Mouse (Mus musculus) hindbrain, embryonic 14.5 days (tissue): Measurements from ENCODE around the gene Masp2. TPM values are rescaled to one million over a fixed set of nuclear protein-coding genes. Genes with fewer than 3 reads are reported as not detected.

Source experiments
- ATAC-seq: fragments of 200-750 bp; cut with Nextera tagmentation; 2 replicates; pipeline ENCODE4 v1.8.0; 2017; ENCODE audit warnings: moderate number of reproducible peaks, mild to moderate bottlenecking, moderate TSS enrichment, moderate library complexity; ENCODE audit not compliant: low FRiP score
- DNase-seq: peaks from one replicate; pipeline ENCODE4 v3.0.0-alpha.2; 2015; ENCODE audit warnings: low spot score
- H3K27ac ChIP-seq: fragments of 300-500 bp; sonication (generic); 2 replicates; pipeline ENCODE4 v1.5.1; 2014; ENCODE audit warnings: mild to moderate bottlenecking, moderate library complexity
- H3K27me3 ChIP-seq: fragments of 300-500 bp; sonication (generic); 2 replicates; pipeline ENCODE4 v1.6.1; 2014; ENCODE audit warnings: mild to moderate bottlenecking, low read length, mixed read lengths; ENCODE audit not compliant: control insufficient read depth, insufficient read depth
- H3K36me3 ChIP-seq: fragments of 300-500 bp; sonication (generic); replicated peaks from 2 replicates; pipeline ENCODE4 v1.6.1; 2014; ENCODE audit not compliant: control insufficient read depth, insufficient read depth
- H3K4me1 ChIP-seq: fragments of 300-500 bp; sonication (generic); replicated peaks from 2 replicates; pipeline ENCODE4 v1.6.1; 2014; ENCODE audit warnings: antibody characterized with exemption, low read length, mixed read lengths; ENCODE audit not compliant: control insufficient read depth, insufficient read depth
- H3K4me2 ChIP-seq: fragments of 300-500 bp; sonication (generic); replicated peaks from 2 replicates; pipeline ENCODE4 v1.6.1; 2014; ENCODE audit warnings: mild to moderate bottlenecking, moderate library complexity
- H3K4me3 ChIP-seq: fragments of 300-500 bp; sonication (generic); replicated peaks from 2 replicates; pipeline ENCODE4 v1.5.1; 2014; ENCODE audit warnings: mild to moderate bottlenecking, low read length
- H3K9ac ChIP-seq: fragments of 300-500 bp; sonication (generic); 2 replicates; pipeline ENCODE4 v1.6.1; 2014
- H3K9me3 ChIP-seq: fragments of 300-500 bp; sonication (generic); 2 replicates; pipeline ENCODE4 v1.6.1; 2016; ENCODE audit warnings: low read length; ENCODE audit not compliant: control insufficient read depth
- WGBS: fragments of 180-500 bp; shearing (Covaris S2); extraction: QIAGEN DNeasy Blood & Tissue Kit; methylation state at CpG from one replicate; pipeline ENCODE4 v1.1.7; 2014; 5-methylcytosine and 5-hydroxymethylcytosine counted together
- polyA plus RNA-seq: library from polyadenylated mRNA; unstranded; fragments of >200 nt; fragmentation: Nextera tagmentation; extraction: Ambion mirVana; gene quantifications from 2 replicates; pipeline ENCODE4 v1.2.1, GENCODE M21; 2014

Gene Masp2
- polyA plus RNA-seq, 1 experiment from 2014 or later = 0.20 TPM

GRCm38 (mm10) chr4:148609805-148610204 is 7.5 kb downstream of the Masp2 start:
- H3K36me3 ChIP-seq = peaks cover 26% of the 10 kb centered on the region
- 83% methylated on average over 5 of the region's 5 CpGs for WGBS
- H3K27ac ChIP-seq = no peak overlapping the region
- no peak for ATAC-seq
- H3K4me2 ChIP-seq = no peak overlapping the region
- peaks cover 4% of the 10 kb centered on the region; the same call in 1 of the 2 replicates for H3K4me1 ChIP-seq
- H3K27me3 ChIP-seq = no peaks in the 10 kb centered on the region
- H3K9me3 ChIP-seq = no peaks in the 10 kb centered on the region
- no peak overlapping the region for H3K9ac ChIP-seq
- no peak overlapping the region for H3K4me3 ChIP-seq
- no peak for DNase-seq

GRCm38 (mm10) chr4:148610631-148611364 is 8.4 kb downstream of the Masp2 start:
- no peak overlapping the region for H3K9ac ChIP-seq
- WGBS = 74% methylated on average over 5 of the region's 5 CpGs
- peaks cover 4% of the 10 kb centered on the region; the same call in 1 of the 2 replicates for H3K4me1 ChIP-seq
- H3K4me2 ChIP-seq = no peak overlapping the region
- no peak for ATAC-seq
- H3K27ac ChIP-seq = no peak overlapping the region
- H3K27me3 ChIP-seq = no peaks in the 10 kb centered on the region
- DNase-seq = no peak
- H3K36me3 ChIP-seq = peaks cover 36% of the 10 kb centered on the region
- H3K4me3 ChIP-seq = no peak overlapping the region
- H3K9me3 ChIP-seq = no peaks in the 10 kb centered on the region

GRCm38 (mm10) chr4:148612557-148612956 is 10.2 kb downstream of the Masp2 start:
- DNase-seq (no peak), ATAC-seq (no peak)
- Histone ChIP-seq H3K4me3 (no peak overlapping the region), H3K27ac (peak overlapping the region; percentile 38), H3K4me2 (no peak overlapping the region), H3K27me3 (no peaks in the 10 kb centered on the region), H3K9me3 (no peaks in the 10 kb centered on the region), H3K9ac (no peak overlapping the region), H3K36me3 (peaks cover 53% of the 10 kb centered on the region), H3K4me1 (peaks cover 4% of the 10 kb centered on the region; the same call in 1 of the 2 replicates)
- WGBS = 47% methylated on average over 4 of the region's 4 CpGs

GRCm38 (mm10) chr4:148613738-148614137 is 11.4 kb downstream of the Masp2 start:
- DNase-seq (no peak), ATAC-seq (no peak)
- 45% methylated on average over 9 of the region's 9 CpGs for WGBS
- H3K9me3 ChIP-seq = no peaks in the 10 kb centered on the region
- H3K4me3 ChIP-seq = no peak overlapping the region
- peaks cover 62% of the 10 kb centered on the region for H3K36me3 ChIP-seq
- H3K9ac ChIP-seq = 0 out of 2 replicates have a peak overlapping the region, but pooled peaks have one; percentile 10
- H3K4me1 ChIP-seq = peaks cover 4% of the 10 kb centered on the region; the same call in 1 of the 2 replicates
- H3K4me2 ChIP-seq = no peak overlapping the region
- 0 out of 2 replicates have a peak overlapping the region, but pooled peaks have one; percentile 20 for H3K27ac ChIP-seq
- H3K27me3 ChIP-seq = no peaks in the 10 kb centered on the region

GRCm38 (mm10) chr4:148619805-148620204 is 17.5 kb downstream of the Masp2 start:
- Histone ChIP-seq H3K4me2 (no peak overlapping the region), H3K9me3 (no peaks in the 10 kb centered on the region), H3K9ac (no peak overlapping the region), H3K27ac (no peak overlapping the region), H3K36me3 (peaks cover 97% of the 10 kb centered on the region), H3K4me3 (no peak overlapping the region), H3K4me1 (peaks cover 11% of the 10 kb centered on the region), H3K27me3 (no peaks in the 10 kb centered on the region)
- DNase-seq (no peak), ATAC-seq (no peak)
- 83% methylated on average over 1 of the region's 1 CpGs for WGBS

GRCm38 (mm10) chr4:148620718-148621117 is 18.4 kb downstream of the Masp2 start:
- ATAC-seq (no peak), DNase-seq (no peak)
- Histone ChIP-seq H3K9ac (no peak overlapping the region), H3K27me3 (no peaks in the 10 kb centered on the region), H3K4me1 (peaks cover 17% of the 10 kb centered on the region), H3K9me3 (no peaks in the 10 kb centered on the region), H3K36me3 (peaks cover 93% of the 10 kb centered on the region), H3K4me2 (no peak overlapping the region), H3K27ac (no peak overlapping the region), H3K4me3 (no peak overlapping the region)
- WGBS = 100% methylated on average over 1 of the region's 1 CpGs

- Histone ChIP-seq H3K4me3 (no peak overlapping the region), H3K27ac (no peak overlapping the region), H3K36me3 (peaks cover 75% of the 10 kb centered on the region), H3K27me3 (no peaks in the 10 kb centered on the region), H3K4me1 (peaks cover 17% of the 10 kb centered on the region), H3K9me3 (no peaks in the 10 kb centered on the region), H3K4me2 (no peak overlapping the region), H3K9ac (no peak overlapping the region)
- WGBS = 97% methylated on average over 4 of the region's 4 CpGs
- no peak for DNase-seq
- ATAC-seq = no peak
These were observed 20.1 kb downstream of the Masp2 start for GRCm38 (mm10) chr4:148622485-148622884.

GRCm38 (mm10) chr4:148623609-148624008 is 21.3 kb downstream of the Masp2 start:
- no peak overlapping the region for H3K9ac ChIP-seq
- H3K4me1 ChIP-seq = peaks cover 17% of the 10 kb centered on the region
- H3K9me3 ChIP-seq = no peaks in the 10 kb centered on the region
- H3K36me3 ChIP-seq = peaks cover 67% of the 10 kb centered on the region
- H3K27me3 ChIP-seq = no peaks in the 10 kb centered on the region
- DNase-seq (no peak), ATAC-seq (no peak)
- H3K4me2 ChIP-seq = no peak overlapping the region
- no peak overlapping the region for H3K4me3 ChIP-seq
- H3K27ac ChIP-seq = no peak overlapping the region
- WGBS = 91% methylated on average over 4 of the region's 4 CpGs

GRCm38 (mm10) chr4:148625010-148625409 is 22.7 kb downstream of the Masp2 start:
- peaks cover 17% of the 10 kb centered on the region for H3K4me1 ChIP-seq
- H3K9ac ChIP-seq = no peak overlapping the region
- no peak overlapping the region for H3K27ac ChIP-seq
- H3K9me3 ChIP-seq = no peaks in the 10 kb centered on the region
- no peak for DNase-seq
- 86% methylated on average over 10 of the region's 10 CpGs for WGBS
- peaks cover 53% of the 10 kb centered on the region for H3K36me3 ChIP-seq
- H3K4me3 ChIP-seq = 0 out of 2 replicates have a peak overlapping the region, but pooled peaks have one; percentile 66
- H3K4me2 ChIP-seq = peak overlapping the region; percentile 90
- H3K27me3 ChIP-seq = no peaks in the 10 kb centered on the region
- ATAC-seq = no peak
